Mouse (Mus musculus) heart, embryonic 14.5 days (tissue): ENCODE results near the gene Sema4f. TPM values are rescaled to one million over a fixed set of nuclear protein-coding genes. Genes with fewer than 3 reads are reported as not detected.

Experiments
- ATAC-seq: fragments of 200-750 bp; cut with Nextera tagmentation; 2 replicates; pipeline ENCODE4 v1.8.0; 2017; ENCODE audit warnings: low read depth, moderate TSS enrichment; ENCODE audit not compliant: insufficient number of reproducible peaks, insufficient read depth, low FRiP score
- H3K27ac ChIP-seq, 2 experiments: fragments of 200-500 bp in 1 of 2; fragments of 300-500 bp in 1 of 2; sonication (generic) in 1 of 2; replicated peaks in 1 of 2; 2 replicates each; pipeline ENCODE4 v1.5.1; 2012 to 2014; ENCODE audit warnings: low read depth in 2 of 2, low read length in 2 of 2, control low read depth in 1 of 2, mild to moderate bottlenecking in 1 of 2, mixed read lengths in 1 of 2; ENCODE audit not compliant: control insufficient read depth in 1 of 2, insufficient read depth in 1 of 2
- H3K27me3 ChIP-seq: fragments of 300-500 bp; sonication (generic); 2 replicates; pipeline ENCODE4 v1.6.1; 2014; ENCODE audit warnings: mild to moderate bottlenecking, low read length, control low read depth; ENCODE audit not compliant: control insufficient read depth, insufficient read depth
- H3K36me3 ChIP-seq: fragments of 300-500 bp; sonication (generic); 2 replicates; pipeline ENCODE4 v1.6.1; 2014; ENCODE audit warnings: mild to moderate bottlenecking, control low read depth, low read length, mixed read lengths; ENCODE audit not compliant: control insufficient read depth, insufficient read depth
- H3K4me1 ChIP-seq, 2 experiments: fragments of 200-500 bp in 1 of 2; fragments of 300-500 bp in 1 of 2; sonication (generic) in 1 of 2; 2 replicates each; pipeline ENCODE4 v1.6.1; 2012 to 2014; ENCODE audit warnings: low read length in 2 of 2, control low read depth in 1 of 2, mixed read lengths in 1 of 2; ENCODE audit not compliant: control insufficient read depth in 2 of 2, insufficient read depth in 2 of 2
- H3K4me2 ChIP-seq: fragments of 300-500 bp; sonication (generic); 2 replicates; pipeline ENCODE4 v1.6.1; 2014; ENCODE audit warnings: mild to moderate bottlenecking, low read length
- H3K4me3 ChIP-seq, 2 experiments: fragments of 200-500 bp in 1 of 2; fragments of 300-500 bp in 1 of 2; sonication (generic) in 1 of 2; 2 replicates each; pipeline ENCODE4 v1.5.1; 2012 to 2014; ENCODE audit warnings: low read length in 2 of 2, mild to moderate bottlenecking in 2 of 2, control low read depth in 1 of 2, low read depth in 1 of 2, moderate library complexity in 1 of 2; ENCODE audit not compliant: control insufficient read depth in 1 of 2, insufficient read depth in 1 of 2
- H3K9ac ChIP-seq: fragments of 300-500 bp; sonication (generic); 2 replicates; pipeline ENCODE4 v1.6.1; 2014; ENCODE audit warnings: mild to moderate bottlenecking, low read length
- H3K9me3 ChIP-seq: fragments of 300-500 bp; sonication (generic); 2 replicates; pipeline ENCODE4 v1.6.1; 2016; ENCODE audit warnings: low read length, control low read depth; ENCODE audit not compliant: control insufficient read depth
- WGBS: fragments of 180-500 bp; shearing (Covaris S2); extraction: QIAGEN DNeasy Blood & Tissue Kit; methylation state at CpG from one replicate; pipeline ENCODE4 v1.1.7; 2014; 5-methylcytosine and 5-hydroxymethylcytosine counted together
- polyA plus RNA-seq: library from polyadenylated mRNA; unstranded; fragments of >200 nt; fragmentation: Nextera tagmentation; extraction: Ambion mirVana; gene quantifications from 2 replicates; pipeline ENCODE4 v1.2.1, GENCODE M21; 2014

Gene Sema4f
- polyA plus RNA-seq, 1 experiment from 2014 or later, result not detected

GRCm38 (mm10) chr6:82945750-82946149 lies 6.2 kb upstream of the Sema4f start:
- H3K4me1 ChIP-seq, result no peaks in the 10 kb centered on the region
- no peaks in the 10 kb centered on the region for H3K36me3 ChIP-seq
- no peak for ATAC-seq
- H3K27me3 ChIP-seq, result peaks cover 2% of the 10 kb centered on the region; the same call in 1 of the 2 replicates
- WGBS, result 45% methylated on average over 6 of the region's 6 CpGs
- H3K4me2 ChIP-seq, result no peak overlapping the region
- H3K4me3 ChIP-seq, result no peak overlapping the region
- no peak overlapping the region for H3K9ac ChIP-seq
- no peaks in the 10 kb centered on the region for H3K9me3 ChIP-seq
- H3K27ac ChIP-seq, result no peak overlapping the region

DNA sequence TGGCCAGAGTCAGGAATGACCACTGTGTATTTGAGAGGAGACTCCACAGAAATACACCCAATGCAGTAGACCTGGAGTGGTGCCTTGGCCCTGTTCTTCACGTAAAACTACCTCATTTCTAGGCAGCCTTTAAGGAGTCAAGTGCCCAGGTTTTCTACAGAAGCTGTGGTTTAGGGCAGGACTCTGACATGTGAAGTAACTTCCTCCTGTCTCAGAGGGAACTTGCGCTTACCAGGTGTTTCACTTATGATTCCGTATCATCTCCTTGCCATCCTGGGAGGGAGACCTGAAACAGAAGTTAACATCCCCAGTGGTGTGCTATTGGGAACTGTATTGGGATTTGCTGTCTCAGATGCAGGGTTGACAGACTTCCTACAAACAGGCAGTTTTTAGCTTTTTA lies 1.2 kb upstream of the Sema4f start:
- Histone ChIP-seq H3K9me3 (0 out of 2 replicates have a peak, but pooled peaks cover 3% of the 10 kb centered on the region), H3K4me2 (no peak overlapping the region), H3K4me3 (no peak overlapping the region), H3K27ac (no peak overlapping the region), H3K27me3 (peaks cover 39% of the 10 kb centered on the region), H3K9ac (no peak overlapping the region), H3K4me1 (no peaks in the 10 kb centered on the region; a peak in 1 of 4 replicates), H3K36me3 (no peaks in the 10 kb centered on the region)
- no peak for ATAC-seq
- 66% methylated on average over 3 of the region's 3 CpGs for WGBS

DNA sequence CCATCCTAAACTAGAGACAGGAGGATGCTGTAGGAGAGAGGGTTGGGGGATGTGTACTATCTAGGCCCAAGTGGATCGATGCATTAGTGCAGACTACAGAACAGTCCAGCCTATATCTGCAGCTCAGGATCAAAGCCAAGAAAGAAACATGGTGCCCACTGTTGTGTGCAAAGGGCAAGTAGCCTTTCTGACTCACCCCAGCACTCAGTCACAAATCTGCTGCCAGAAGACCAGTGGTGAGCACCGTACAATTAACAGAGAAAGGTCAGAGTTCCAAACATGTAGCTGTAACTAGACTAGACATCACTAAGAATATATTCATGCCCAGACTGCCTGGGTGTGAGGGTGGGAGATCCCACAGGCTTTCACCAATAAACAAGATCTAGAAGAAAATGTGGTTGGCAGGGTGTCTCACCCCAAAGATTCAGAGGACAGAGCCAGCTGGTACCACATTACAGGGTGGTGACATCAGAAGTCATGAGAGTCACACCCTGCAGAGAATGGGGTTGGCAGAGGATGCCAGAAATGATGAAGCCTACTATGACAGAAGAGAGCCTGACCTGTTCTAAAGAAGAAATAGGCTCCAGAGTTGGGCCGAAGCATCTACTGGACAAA lies 4.8 kb downstream of the Sema4f start:
- Histone ChIP-seq H3K4me2 (no peak overlapping the region), H3K4me1 (no peaks in the 10 kb centered on the region; a peak in 1 of 4 replicates), H3K27ac (no peak overlapping the region), H3K27me3 (peaks cover 49% of the 10 kb centered on the region), H3K4me3 (no peak overlapping the region), H3K36me3 (no peaks in the 10 kb centered on the region), H3K9me3 (0 out of 2 replicates have a peak, but pooled peaks cover under 1% of the 10 kb centered on the region), H3K9ac (no peak overlapping the region)
- WGBS, result 81% methylated on average over 3 of the region's 3 CpGs
- no peak for ATAC-seq

- Histone ChIP-seq H3K27me3 (peaks cover 10% of the 10 kb centered on the region; the same call in 1 of the 2 replicates), H3K36me3 (no peaks in the 10 kb centered on the region), H3K9ac (no peak overlapping the region), H3K27ac (no peak overlapping the region), H3K9me3 (no peaks in the 10 kb centered on the region), H3K4me1 (no peaks in the 10 kb centered on the region), H3K4me3 (no peak overlapping the region), H3K4me2 (no peak overlapping the region)
- WGBS, result 67% methylated on average over 5 of the region's 5 CpGs
- no peak for ATAC-seq
Observed at GRCm38 (mm10) chr6:82927617-82928016, 12.0 kb downstream of the Sema4f start.

GRCm38 (mm10) chr6:82926528-82926927 lies 13.0 kb downstream of the Sema4f start:
- Histone ChIP-seq H3K27me3 (0 out of 2 replicates have a peak, but pooled peaks cover 6% of the 10 kb centered on the region), H3K9me3 (no peaks in the 10 kb centered on the region), H3K27ac (no peak overlapping the region), H3K9ac (no peak overlapping the region), H3K4me2 (no peak overlapping the region), H3K4me1 (no peaks in the 10 kb centered on the region), H3K4me3 (no peak overlapping the region), H3K36me3 (no peaks in the 10 kb centered on the region)
- WGBS, result 80% methylated on average over 7 of the region's 7 CpGs
- ATAC-seq, result no peak

DNA sequence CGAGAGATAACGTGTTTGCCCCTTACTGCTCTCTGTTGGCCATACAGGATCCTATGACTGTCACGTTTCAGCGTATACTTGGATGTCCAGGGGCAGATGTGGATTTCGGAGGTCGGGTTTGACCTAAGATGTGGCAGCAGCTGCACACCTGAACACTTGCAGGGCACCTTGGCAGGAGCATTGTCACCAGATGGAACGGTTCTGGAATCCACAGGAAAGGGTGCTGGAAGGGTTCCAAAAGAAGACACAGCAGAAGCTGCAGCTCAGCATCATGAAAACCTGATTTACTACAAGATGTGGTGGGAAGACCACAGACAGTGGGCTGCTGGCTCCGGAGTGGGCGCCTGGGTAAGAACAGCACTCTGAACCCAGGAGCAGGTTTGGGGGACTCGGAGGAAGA lies 13.5 kb downstream of the Sema4f start:
- Histone ChIP-seq H3K4me1 (no peaks in the 10 kb centered on the region), H3K4me2 (no peak overlapping the region), H3K4me3 (no peak overlapping the region), H3K9ac (no peak overlapping the region), H3K9me3 (no peaks in the 10 kb centered on the region), H3K27ac (no peak overlapping the region), H3K36me3 (no peaks in the 10 kb centered on the region), H3K27me3 (0 out of 2 replicates have a peak, but pooled peaks cover 6% of the 10 kb centered on the region)
- no peak for ATAC-seq
- WGBS, result 72% methylated on average over 10 of the region's 10 CpGs

DNA sequence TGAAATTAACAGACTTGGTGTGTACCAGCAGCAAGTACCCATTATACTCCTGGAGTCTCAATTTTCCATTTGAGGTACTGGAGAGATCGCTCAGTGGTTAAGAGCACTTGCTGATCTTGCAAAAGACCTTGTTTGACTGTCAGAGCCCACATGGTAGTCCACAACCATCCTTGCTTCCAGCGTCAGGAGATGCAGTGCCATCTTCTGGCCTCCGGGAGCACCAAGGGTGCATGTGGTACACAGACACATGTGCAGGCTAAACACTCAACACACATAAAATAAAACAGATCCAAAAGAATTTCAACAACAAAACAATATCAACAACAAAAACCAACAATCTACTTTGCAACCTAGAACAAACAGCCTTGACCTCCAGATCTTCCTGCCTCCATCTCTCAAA lies 14.6 kb downstream of the Sema4f start:
- H3K4me3 ChIP-seq, result no peak overlapping the region
- no peaks in the 10 kb centered on the region for H3K36me3 ChIP-seq
- no peaks in the 10 kb centered on the region for H3K4me1 ChIP-seq
- ATAC-seq, result no peak
- 43% methylated on average over 3 of the region's 3 CpGs for WGBS
- no peak overlapping the region for H3K9ac ChIP-seq
- H3K27ac ChIP-seq, result no peak overlapping the region
- no peaks in the 10 kb centered on the region for H3K27me3 ChIP-seq
- no peaks in the 10 kb centered on the region for H3K9me3 ChIP-seq
- no peak overlapping the region for H3K4me2 ChIP-seq
